Mouse (Mus musculus): ENCODE measurements around the gene Adamts20.
"Not testable (repeated sequence)": the region's sequence is repeated elsewhere in the genome, so short reads cannot be mapped to it uniquely, and the experiment has no call there.

The Adamts20 gene

GRCm38 (mm10) chr15:94444437-94445136, 20.6 kb downstream of the Adamts20 start:
- no peak for ATAC-seq (ENCODE audit: low TSS enrichment)

GRCm38 (mm10) chr15:94444043-94444436, 21.2 kb downstream of the Adamts20 start:
- ATAC-seq (ENCODE audit: low TSS enrichment), result no peak

GRCm38 (mm10) chr15:94443025-94443424, 22.2 kb downstream of the Adamts20 start:
- no peak for ATAC-seq (ENCODE audit: low TSS enrichment)

GRCm38 (mm10) chr15:94435532-94435931, 29.7 kb downstream of the Adamts20 start:
- no peak for ATAC-seq (ENCODE audit: low TSS enrichment)

GRCm38 (mm10) chr15:94430681-94431405, 34.4 kb downstream of the Adamts20 start:
- ATAC-seq (ENCODE audit: low TSS enrichment), result peak; percentile 34; the same call in 1 of the 2 replicates

DNA sequence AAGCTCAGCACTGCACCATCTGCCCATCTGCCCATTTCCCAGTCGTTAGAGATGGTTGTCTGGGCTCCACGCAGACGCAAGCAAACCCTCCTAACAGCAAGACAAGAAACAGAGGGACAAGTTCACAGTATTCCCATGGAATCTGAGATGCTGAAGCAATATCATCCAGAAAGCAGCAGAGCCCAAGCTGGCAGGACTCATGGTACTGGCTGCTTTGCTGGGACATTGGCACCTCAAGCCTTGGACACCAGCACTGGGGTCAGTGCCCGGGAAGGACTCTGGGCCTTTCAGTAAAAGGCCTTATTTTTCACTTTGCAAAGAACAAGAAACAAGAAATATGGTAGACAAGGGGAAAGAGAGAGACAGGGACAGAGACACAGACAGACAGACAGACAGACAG, 36.5 kb downstream of the Adamts20 start:
- no peak for ATAC-seq (ENCODE audit: low TSS enrichment)

DNA sequence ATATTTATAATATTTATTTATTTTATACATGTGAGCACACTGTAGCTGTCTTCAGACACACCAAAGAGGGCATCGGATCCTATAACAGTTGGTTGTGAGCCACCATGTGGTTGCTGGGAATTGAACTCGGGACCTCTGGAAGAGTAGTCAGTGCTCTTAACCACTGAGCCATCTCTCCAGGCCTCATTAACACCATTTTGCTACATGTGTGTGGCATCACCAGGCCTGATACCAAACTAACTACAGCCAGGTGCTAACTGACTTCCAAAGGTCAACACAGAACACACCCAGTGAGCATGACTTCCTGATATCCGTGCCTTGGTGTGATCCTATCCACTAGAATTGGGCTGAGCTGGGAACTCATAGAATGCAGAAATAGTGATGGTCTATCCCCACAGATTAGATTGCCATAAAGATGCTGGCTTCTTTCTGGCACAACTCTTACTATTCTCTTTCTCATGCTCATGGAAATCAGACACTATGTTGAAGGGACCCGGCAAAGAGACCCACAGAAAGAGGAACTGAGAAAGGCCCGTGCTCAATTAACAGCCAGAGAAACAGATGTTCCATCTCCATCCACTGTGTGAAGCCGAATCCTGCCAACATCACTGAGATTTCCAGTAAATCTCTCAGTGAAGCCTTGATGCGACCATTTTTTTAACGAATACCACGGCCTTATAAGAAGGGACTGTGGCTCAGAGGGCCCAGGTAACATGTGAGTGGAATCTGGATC, 37.6 kb downstream of the Adamts20 start:
- no peak for ATAC-seq (ENCODE audit: low TSS enrichment)

DNA sequence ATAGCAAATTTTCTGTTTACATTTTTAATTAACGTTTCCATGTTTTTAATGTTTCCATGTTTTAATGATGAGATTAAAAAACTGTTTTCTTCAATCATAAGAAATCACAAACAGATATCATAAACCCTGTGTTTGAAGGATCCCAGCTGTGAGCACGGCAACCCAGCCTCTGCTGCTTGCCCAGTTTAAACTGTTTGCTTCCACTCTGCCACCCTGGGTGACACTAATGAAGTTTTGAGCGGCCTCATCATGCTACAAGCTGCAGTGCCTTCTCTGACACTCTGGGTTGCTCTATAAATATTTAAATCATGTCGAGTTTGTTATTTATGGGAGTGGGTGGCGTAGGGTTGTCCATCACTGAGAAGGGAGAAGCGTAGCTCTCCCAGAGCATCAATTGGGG, 44.7 kb downstream of the Adamts20 start:
- ATAC-seq (ENCODE audit: low TSS enrichment), result no peak

DNA sequence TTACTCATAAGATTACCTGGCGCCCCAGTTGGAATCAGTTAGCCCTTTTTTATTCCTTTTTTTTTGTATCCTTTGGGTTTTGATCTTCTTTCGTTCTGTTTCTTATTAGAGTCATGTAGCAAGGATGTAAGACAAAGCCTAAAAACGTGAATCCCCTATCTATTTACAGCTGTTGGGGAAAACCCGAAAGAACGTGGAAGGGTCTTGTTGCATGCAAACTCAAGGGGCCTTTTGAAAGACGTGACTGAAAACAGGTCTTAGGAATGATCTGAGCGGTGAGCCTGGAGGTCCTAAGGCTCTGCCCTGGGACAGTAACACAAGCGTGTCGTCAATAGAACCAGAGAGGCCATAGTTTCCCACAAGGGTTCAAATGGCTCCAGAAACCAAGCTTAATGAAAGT, 46.1 kb downstream of the Adamts20 start:
- no peak for ATAC-seq (ENCODE audit: low TSS enrichment)

GRCm38 (mm10) chr15:94418427-94418826, 46.8 kb downstream of the Adamts20 start:
- ATAC-seq (ENCODE audit: low TSS enrichment), result no peak

- ATAC-seq (ENCODE audit: low TSS enrichment), result no peak
These were observed 47.7 kb downstream of the Adamts20 start for GRCm38 (mm10) chr15:94417216-94418155.

DNA sequence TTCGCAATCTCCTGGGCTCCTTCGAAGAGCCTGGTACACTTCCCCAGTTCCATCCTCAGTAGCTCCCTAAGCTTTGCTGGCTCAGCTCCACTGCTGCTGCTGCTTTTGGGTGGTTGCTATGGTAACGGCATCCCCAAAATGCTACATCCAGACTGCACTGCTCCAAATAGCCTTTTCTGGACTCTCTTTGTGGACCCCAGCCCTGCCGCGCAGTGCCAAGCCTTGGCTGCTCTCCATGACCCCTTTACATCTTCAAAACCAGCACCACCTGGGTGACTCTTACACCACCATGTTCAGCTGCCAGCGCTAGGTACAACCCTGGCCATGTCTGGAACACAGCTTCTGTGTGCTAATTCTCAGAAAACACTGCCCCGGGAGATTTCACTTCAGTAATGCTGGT, 55.4 kb downstream of the Adamts20 start:
- peak; percentile 99 for ATAC-seq (ENCODE audit: low TSS enrichment)

DNA sequence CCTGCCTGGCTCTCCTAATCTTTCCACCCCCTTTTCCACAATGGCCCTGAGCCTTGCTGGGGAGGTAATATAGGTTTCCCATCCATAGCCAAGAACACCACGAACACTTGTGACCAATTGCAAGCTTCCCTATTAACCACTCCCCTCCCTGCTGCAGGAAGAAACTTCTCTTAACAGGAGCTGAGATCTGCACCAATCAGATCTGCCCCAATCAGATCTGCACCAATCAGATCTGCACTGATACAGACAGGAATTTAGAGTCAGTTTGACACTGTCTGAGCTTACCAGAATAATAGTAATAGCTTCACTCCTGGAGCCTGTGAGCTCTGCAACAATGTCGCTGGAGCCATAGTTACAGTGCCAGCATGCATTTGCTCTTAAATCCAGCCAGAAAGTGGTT, 58.9 kb downstream of the Adamts20 start:
- no peak for ATAC-seq (ENCODE audit: low TSS enrichment)

GRCm38 (mm10) chr15:94404071-94404545, 61.1 kb downstream of the Adamts20 start:
- ATAC-seq (ENCODE audit: low TSS enrichment), result peak; percentile 92

DNA sequence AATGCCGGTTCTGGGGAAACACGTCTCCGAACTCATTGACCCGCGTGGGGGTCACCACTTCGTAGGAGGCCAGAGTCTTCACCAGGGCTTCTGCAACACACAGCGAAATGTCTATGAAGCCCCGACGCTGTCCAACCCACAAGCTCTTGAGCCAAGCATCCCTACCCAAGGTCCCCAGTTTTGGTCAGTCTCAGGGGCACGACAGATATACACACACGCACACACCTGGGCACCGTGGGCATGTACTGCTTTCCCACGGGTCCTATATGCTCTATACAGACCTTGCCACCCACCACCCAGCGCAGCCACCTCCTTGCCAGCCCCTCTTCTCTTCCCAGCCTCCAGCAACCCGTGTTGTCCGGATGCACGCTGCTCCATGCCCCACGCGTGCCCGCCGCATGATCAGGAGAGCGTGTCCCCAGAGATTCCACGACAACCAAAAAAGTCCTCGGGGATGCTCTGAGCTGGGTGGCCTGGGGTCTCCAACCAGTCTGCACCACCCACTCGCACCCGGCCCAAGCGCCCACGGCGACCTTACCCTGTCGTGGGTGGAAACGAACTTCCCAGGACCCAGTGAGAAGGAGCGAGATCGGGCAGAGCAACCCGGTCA, 61.7 kb downstream of the Adamts20 start:
- ATAC-seq (ENCODE audit: low TSS enrichment), result peak; percentile 26; the same call in 1 of the 2 replicates

DNA sequence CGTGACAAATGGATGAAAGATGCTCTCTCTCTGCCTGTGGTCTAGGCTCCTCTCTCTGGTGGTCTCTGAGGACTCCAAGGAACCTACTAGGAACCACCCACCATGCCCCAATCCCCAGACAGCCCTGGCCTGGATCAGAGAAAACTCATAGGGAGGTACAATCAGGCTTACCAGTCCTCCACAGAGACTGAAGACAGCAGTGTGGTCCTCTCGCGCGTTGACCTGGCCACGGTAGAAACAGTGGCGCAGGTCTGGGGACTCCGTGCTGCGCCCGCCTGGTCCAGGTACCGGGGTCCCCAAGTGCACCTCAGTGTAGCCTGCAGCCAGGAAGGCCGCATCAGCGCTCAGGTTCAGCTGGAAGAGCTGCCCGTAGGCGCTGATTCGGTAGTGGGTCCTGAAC, 62.2 kb downstream of the Adamts20 start:
- peak; percentile 17 for ATAC-seq (ENCODE audit: low TSS enrichment)

DNA sequence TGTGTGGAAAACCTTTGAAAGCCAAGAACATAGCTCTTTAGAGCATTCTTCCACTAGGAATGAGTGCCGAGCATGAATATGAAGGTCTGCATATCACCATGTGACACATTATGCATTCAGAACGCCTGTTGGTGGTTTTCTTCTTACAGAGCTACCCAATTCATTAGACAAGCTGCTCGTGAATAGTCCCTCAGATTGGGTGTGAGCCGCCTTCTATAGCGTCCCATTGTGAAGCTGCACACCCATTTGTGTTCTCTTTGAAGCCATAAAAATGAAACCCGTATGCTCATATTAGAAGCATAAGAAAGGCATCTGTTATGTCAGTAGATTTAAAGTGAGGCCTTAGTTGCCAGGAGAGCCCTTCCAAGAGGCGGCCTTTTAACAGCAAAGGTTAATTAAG, 72.5 kb downstream of the Adamts20 start:
- no peak for ATAC-seq (ENCODE audit: low TSS enrichment)

GRCm38 (mm10) chr15:94390127-94390526, 75.1 kb downstream of the Adamts20 start:
- ATAC-seq (ENCODE audit: low TSS enrichment), result not testable (repeated sequence)

GRCm38 (mm10) chr15:94379425-94379824, 85.8 kb downstream of the Adamts20 start:
- ATAC-seq (ENCODE audit: low TSS enrichment), result no peak

DNA sequence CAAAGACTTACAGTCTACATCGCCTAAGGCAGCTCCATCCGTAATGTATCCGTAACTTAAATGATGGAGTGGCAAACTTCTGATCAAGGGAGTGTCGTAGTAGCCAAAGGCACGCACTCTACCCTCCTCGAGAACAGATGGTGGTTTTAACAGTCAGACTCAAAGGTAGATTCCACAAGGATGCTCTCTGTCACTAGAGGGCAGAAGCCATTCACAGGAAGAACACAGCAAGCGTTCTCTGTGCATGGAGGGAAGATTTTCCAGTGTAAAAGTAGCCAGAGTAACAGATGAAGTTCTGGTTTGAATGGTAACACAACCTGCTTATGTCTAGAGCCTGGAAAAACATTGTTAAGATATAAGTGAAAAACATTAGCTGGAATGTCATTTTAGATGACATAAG, 92.7 kb downstream of the Adamts20 start:
- peak; percentile 67; the same call in 1 of the 2 replicates for ATAC-seq (ENCODE audit: low TSS enrichment)

DNA sequence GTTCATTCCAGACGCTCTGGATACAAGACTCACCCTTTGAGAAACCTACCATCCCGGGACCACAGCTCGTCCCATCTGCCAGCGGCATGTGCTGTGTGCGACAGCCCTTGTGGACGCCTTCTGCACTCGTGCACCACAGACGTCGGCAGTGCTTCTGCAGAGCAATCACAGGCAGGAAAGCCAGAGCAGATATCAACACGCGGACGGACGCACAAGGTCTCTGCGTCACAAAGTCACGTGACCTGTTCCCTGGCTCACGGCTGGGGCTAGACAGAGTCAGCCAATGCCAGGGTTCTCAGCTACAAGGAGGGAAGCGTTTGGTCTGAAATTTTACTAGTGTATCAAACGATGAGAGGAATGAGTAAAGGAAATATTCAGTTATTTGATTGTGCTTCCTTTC, 116.2 kb downstream of the Adamts20 start:
- no peak for ATAC-seq (ENCODE audit: low TSS enrichment)

Data from frontal cortex, adult (tissue).